Mouse (Mus musculus) cerebellum, postnatal 10 days (tissue): Measurements from ENCODE around the gene Tgfbi.

ENCODE experiments used
- DNase-seq, 2 experiments: peaks; one replicate each; pipeline ENCODE4 v3.0.0; 2021; ENCODE audit warnings: mixed read lengths in 2 of 2

Tgfbi gene

GRCm38 (mm10) chr13:56609103-56609856 lies at the start of gene Tgfbi:
Tgfbi (plus strand) TSS chr13:56609523.
- DNase-seq = peak; percentile 50 to 58

- no peak for DNase-seq
Observed at GRCm38 (mm10) chr13:56559841-56560370, 49.4 kb upstream of the Tgfbi start.

GRCm38 (mm10) chr13:56561129-56561528 lies 48.2 kb upstream of the Tgfbi start:
- DNase-seq = no peak

- DNase-seq = peak; percentile 46 to 50
Observed at GRCm38 (mm10) chr13:56563075-56563474, 46.2 kb upstream of the Tgfbi start.

GRCm38 (mm10) chr13:56566336-56566735 lies 43.0 kb upstream of the Tgfbi start:
- no peak for DNase-seq

- no peak for DNase-seq
Observed at GRCm38 (mm10) chr13:56571645-56572044, 37.7 kb upstream of the Tgfbi start.

GRCm38 (mm10) chr13:56575074-56575473 lies 34.2 kb upstream of the Tgfbi start:
- DNase-seq = no peak

- DNase-seq = peak; percentile 69 to 70
Observed at GRCm38 (mm10) chr13:56575701-56576321, 33.5 kb upstream of the Tgfbi start.

- DNase-seq = no peak
Observed at GRCm38 (mm10) chr13:56578097-56578496, 31.2 kb upstream of the Tgfbi start.

GRCm38 (mm10) chr13:56580450-56580849 lies 28.9 kb upstream of the Tgfbi start:
- DNase-seq = no peak

GRCm38 (mm10) chr13:56581512-56581911 lies 27.8 kb upstream of the Tgfbi start:
- DNase-seq = peak; percentile 44 to 48

GRCm38 (mm10) chr13:56581961-56582434 lies 27.3 kb upstream of the Tgfbi start:
- peak; percentile 31 to 35 for DNase-seq

- DNase-seq = no peak
Observed at GRCm38 (mm10) chr13:56582720-56583119, 26.6 kb upstream of the Tgfbi start.

GRCm38 (mm10) chr13:56586046-56586445 lies 23.3 kb upstream of the Tgfbi start:
- no peak for DNase-seq

GRCm38 (mm10) chr13:56588454-56589117 lies 20.7 kb upstream of the Tgfbi start:
- no peak for DNase-seq

GRCm38 (mm10) chr13:56590202-56590601 lies 19.1 kb upstream of the Tgfbi start:
- DNase-seq = no peak

- no peak for DNase-seq
Observed at GRCm38 (mm10) chr13:56591191-56591590, 18.1 kb upstream of the Tgfbi start.

GRCm38 (mm10) chr13:56591939-56592338 lies 17.4 kb upstream of the Tgfbi start:
- DNase-seq = no peak

GRCm38 (mm10) chr13:56593196-56593595 lies 16.1 kb upstream of the Tgfbi start:
- DNase-seq = no peak

- DNase-seq = peak; percentile 50 to 68
Observed at GRCm38 (mm10) chr13:56593961-56594391, 15.3 kb upstream of the Tgfbi start.

GRCm38 (mm10) chr13:56595246-56595645 lies 14.1 kb upstream of the Tgfbi start:
- DNase-seq = no peak

- DNase-seq = no peak
Observed at GRCm38 (mm10) chr13:56597296-56597695, 12.0 kb upstream of the Tgfbi start.
